Mouse (Mus musculus): ENCODE results near the gene Slc2a3. TPM values are rescaled to one million over a fixed set of nuclear protein-coding genes. Genes with fewer than 3 reads are reported as not detected.

Gene Slc2a3
- total RNA-seq, 2 experiments from 2014 or later: 1.0 to 1.2 TPM

- intact Hi-C loops (cut with DNase I): no loop called here
- DNase-seq: no peak
Observed at GRCm38 (mm10) chr6:122766145-122766968, 35.1 kb downstream of the Slc2a3 start.

- intact Hi-C loops (cut with DNase I): no loop called here
- no peak for DNase-seq
Observed at GRCm38 (mm10) chr6:122765298-122765956, 36.0 kb downstream of the Slc2a3 start.

DNA sequence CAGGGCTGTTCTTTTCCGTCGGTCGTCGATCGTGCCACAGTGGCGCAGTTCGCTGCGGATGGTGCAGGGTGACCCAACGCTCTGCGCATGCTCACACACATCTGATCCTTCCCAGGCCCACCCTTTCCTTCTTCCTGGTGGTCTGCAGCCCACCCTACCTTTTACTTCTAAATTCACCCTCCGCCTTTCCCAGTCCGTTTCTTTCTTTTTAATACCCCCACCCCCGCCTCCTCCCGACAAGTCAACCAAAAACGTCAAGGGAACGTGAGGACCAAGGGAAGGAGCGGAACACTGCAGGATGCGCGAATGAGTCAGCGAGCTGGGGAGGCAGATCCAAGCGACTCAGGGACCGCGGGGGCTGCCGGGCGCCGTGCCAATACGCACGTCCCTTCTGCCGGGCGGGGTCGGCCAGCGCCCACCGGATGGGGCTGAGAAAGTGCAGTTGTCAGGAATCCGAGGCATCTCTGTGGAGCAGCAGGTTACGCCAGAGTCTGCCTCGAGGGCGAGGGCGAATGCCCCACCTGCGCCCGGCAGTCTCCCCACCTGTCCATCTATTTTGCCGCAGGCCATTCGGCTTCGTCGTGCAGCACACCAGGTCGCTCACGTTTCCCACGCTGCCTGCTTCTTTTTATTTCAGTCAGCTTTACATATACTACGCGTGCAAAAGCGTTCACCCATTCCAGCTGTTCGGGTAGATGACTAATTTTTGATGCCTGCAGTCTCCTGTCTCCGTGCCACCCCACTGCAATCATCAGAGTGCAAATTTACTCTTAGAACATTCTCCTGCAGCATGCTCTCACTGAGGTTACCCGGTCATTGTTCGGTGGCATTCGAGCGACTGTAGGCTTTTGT is 36.8 kb downstream of the Slc2a3 start:
- DNase-seq: no peak

DNA sequence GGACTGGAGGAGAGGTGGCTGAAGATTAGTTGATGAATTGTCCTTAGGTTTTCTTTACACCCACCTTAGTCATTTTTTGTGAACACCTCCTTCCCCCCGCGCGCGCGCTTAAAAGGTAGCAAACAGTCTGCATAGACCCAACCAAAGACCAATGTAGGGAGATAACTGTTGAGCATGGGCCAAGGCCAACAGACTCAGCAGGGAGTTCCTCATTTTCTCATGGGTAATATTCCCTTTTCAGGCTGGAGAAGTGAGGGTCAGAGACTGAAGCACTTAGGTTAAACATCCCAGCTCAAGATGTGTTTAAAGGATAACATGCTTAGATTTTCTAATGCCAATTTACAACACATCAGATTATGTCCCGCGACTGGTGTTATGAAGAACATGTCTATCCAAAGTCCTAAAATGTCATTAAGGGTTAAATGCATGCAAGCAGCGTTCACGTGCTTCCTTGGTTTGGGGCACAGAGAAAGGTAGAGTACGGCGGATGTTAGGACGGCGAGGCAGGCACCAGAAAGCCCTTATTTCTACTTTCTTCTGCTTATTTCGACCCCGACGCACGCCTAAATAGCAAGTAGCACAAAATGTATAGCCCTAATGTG is 37.5 kb downstream of the Slc2a3 start:
- no peak for DNase-seq
- intact Hi-C loops (cut with DNase I): no loop called here

More for the DNA sequence above, 36.8 kb downstream of the Slc2a3 start:
- intact Hi-C loops (cut with DNase I): no loop called here

DNA sequence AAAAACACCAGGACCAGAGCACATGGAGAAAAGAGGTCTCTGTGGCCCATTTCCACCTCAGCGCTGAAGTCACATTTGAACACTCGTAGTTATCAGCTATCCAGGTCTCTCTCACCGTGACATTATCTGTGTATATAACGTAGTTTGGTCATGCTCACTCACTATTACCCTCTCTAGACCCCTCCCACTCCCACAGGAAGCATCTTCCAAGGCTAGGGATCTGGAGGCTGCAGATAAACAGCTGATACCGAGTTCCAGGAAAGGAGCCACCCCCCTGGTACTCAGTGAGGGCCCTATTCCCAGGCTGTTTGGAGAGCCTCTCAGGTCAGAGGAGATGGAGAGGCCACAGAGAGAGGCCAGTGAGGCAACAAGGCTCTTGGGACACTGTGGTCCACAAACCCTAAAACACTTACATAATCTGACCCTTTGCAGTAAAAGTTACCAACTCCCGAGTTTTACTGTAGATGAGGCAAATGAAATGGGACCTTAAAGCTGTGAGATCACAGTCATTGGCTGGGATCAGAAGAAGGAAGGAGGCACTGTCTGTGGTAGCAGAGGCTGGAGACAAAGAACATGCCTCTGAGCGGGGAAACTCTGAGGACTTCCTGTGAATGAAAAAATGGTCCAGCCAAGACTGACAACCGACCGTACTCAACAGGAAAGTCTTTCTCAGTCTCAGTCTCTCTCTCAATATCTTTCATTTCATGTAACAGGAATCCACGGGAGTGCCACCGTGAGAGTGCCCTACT is 38.3 kb downstream of the Slc2a3 start:
- intact Hi-C loops (cut with DNase I): no loop called here
- DNase-seq: no peak

GRCm38 (mm10) chr6:122762480-122762879 is 39.0 kb downstream of the Slc2a3 start:
- intact Hi-C loops (cut with DNase I): no loop called here
- DNase-seq: no peak

DNA sequence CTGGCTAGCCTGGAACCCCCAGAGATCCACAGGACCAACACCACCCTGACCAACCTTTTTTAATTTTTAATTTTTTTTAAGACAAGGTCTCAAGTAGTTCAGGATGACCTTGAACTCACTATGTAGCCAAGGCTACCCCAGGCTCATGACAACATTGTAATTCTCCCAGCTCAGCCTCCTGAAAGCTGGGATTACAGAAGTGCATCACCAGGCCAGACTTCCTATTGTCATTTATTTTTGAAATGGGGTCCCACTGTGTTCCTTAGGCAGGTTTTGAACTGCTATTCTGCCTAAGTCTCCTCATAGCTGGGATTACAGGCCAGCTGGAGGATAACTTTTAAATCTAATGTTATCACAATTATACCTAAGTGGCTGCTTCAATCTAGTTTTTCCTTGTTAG is 39.5 kb downstream of the Slc2a3 start:
- DNase-seq: no peak
- intact Hi-C loops (cut with DNase I): no loop called here

- intact Hi-C loops (cut with DNase I): no loop called here
- peak in 1 of 2 experiments; percentile 15 for DNase-seq
Observed at GRCm38 (mm10) chr6:122761011-122761599, 40.3 kb downstream of the Slc2a3 start.

GRCm38 (mm10) chr6:122758732-122759131 is 42.7 kb downstream of the Slc2a3 start:
- intact Hi-C loops (cut with DNase I): no loop called here
- no peak for DNase-seq

- intact Hi-C loops (cut with DNase I): no loop called here
- DNase-seq: no peak
Observed at GRCm38 (mm10) chr6:122755913-122756312, 45.5 kb downstream of the Slc2a3 start.

DNA sequence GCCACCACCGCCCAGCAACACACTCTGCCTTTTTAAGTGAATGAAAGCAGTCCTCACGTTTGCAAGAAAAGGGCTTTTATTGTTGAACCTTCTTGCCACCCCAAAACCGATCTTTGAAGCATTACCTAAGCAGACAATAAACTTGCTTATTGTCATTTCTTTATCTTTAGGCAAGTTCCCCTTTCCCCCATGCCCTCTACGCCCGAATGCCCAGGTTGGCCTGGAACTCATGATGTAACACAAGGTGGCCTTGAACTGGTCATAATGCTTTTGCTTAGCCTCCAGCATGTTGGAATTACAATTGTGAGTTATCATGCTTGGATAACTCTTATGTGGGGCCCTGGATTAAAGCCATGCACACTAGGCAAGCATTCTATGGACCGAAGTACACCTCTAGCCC is 50.9 kb downstream of the Slc2a3 start:
- intact Hi-C loops (cut with DNase I): no loop called here
- no peak for DNase-seq

DNA sequence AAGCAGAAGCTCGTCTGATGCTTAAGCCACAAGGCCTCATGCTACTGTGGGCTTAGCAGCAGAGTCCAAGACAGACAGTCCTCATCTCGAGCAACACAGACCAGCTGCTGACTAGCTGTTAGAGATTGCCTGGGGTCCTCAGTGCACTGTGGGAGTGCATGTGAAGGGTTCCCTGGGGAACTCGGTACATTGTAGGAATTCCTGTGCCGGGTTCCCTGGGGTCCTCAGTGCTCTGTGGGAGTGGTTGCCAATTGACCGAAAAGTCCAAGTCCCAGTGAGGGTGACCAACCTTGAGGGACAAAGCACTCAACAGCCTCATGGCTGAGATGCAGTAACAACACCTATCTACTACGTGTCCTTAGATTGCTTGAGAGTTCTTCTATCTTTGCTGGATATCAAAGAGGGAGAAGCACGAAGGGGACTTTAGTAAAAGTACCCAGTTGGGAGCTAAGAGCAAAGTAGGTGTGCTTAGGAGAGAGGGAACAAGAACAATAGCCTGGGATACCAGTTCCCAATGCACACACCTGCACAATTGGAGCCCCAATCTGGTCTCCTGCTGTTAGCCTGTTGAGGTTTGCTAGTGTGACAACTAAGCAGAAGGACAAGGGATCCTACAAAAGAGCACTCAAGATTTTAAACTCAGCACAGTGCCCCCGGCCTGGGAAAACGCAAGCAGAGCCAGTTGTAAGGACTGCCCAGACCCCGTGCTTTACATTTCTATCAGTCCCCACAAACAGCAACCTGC is 56.8 kb downstream of the Slc2a3 start:
- DNase-seq: no peak
- intact Hi-C loops (cut with DNase I): loop anchor here (5.0 kb wide), 1 partner anchor 128 kb away; the partner anchor contains the start of gene Necap1

DNA sequence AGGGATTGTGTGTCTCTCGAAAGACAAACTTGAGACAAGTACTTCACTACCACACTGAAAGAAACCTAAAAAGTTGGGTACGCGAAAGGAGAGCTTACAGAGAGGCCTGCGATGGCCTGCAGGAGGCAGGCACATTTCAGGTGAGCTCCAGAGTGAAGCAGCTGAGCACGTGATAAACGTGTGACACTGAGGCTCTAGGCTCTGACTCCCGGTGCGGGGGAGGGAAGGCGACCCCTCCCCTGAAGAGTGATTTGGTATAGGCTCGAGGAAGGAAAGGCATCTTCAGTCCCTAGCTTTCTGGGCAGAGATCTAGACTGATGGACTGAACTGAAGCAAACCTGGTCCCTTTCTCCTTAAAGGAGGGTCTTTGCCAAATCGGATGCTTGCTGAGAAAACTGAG is 58.1 kb downstream of the Slc2a3 start:
- DNase-seq: no peak
- intact Hi-C loops (cut with DNase I): loop anchor here (5.0 kb wide), 1 partner anchor 129 kb away; the partner anchor contains the start of gene Necap1

DNA sequence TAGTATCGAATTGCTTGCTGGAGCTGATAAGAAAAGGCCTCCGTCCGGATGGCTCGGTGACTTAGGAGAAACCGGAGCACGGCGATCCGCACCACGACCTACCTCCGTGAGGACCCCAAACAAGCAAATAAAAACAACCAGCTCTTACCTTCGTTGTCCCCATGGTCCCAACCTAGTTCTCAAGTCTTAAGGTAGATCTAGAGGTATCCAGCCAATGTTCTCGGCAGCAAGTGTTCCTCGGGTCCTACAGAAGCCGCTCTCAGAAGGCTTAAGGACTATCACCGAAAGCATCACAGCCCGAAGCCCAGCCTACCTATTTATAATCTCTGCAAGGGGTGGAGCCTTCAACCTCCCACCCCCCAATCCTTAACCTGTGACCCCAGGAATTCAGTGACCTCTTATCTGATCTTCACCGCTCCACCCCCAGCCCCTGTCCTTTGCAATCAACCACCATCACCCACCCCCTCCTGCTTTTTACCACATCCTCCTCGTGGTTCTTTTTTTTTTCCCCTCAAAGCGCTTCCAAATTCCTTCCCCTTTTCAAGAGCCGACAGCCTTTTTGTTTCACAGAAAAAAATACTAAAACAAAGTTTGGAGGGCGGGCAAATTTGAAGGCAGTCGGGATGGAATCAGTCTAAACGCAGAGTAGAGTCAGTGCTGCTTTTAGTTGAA is 59.1 kb downstream of the Slc2a3 start:
- DNase-seq: no peak
- intact Hi-C loops (cut with DNase I): loop anchor here (5.0 kb wide), 1 partner anchor 130 kb away; the partner anchor contains the start of gene Necap1

GRCm38 (mm10) chr6:122741460-122742227 is 59.8 kb downstream of the Slc2a3 start:
- no peak for DNase-seq
- intact Hi-C loops (cut with DNase I): loop anchor here (2.0 to 5.0 kb wide), 2 partner anchors 45 to 131 kb away; partner anchors contain the start of gene Necap1

GRCm38 (mm10) chr6:122739952-122740351 is 61.5 kb downstream of the Slc2a3 start:
- peak; percentile 32 to 52 for DNase-seq
- intact Hi-C loops (cut with DNase I): loop anchor here (2.0 to 5.0 kb wide), 2 partner anchors 47 to 132 kb away; partner anchors contain the start of gene Necap1

DNA sequence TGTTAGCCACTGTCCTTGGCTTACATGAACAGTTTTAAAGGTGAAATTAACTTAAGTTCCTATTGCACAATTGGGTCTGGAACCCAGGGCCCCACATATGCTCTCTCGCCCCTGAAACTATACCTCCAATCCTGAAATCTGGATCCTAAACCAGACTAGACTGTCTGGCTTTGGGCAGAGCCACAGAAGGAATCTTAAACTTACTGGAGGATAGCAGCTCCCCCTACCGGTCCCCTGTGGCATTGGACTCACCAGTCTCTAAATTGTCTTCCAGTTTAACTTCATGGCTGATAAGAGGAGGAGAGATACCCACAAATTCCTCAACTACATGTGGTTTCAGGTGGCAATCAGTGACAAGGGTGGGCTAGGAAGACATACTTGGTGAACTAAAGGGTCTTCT is 81.5 kb downstream of the Slc2a3 start:
- DNase-seq: peak; percentile 39 to 47
- intact Hi-C loops (cut with DNase I): loop anchor here (2.0 kb wide), 1 partner anchor 51 kb away; no protein-coding TSS in a partner anchor
